Mouse (Mus musculus) liver, postnatal 0 days (tissue): ENCODE measurements around the gene Slc22a13.

Experiments used
- CTCF ChIP-seq: sonication (generic); IDR thresholded peaks from 2 replicates; pipeline ENCODE4 v1.5.1; 2016; ENCODE audit warnings: antibody characterized with exemption, low read depth
- EP300 ChIP-seq: IDR thresholded peaks from 2 replicates; pipeline ENCODE4 v1.6.1; 2016; ENCODE audit warnings: antibody characterized with exemption, low read depth, mild to moderate bottlenecking

GRCm38 (mm10) chr9:119241169-119241865 is 32.4 kb upstream of the Slc22a13 start:
- TF ChIP-seq EP300 = no peak
- no peak for TF ChIP-seq CTCF
